ENCODE assay signal across 8 mouse cellular contexts in genomic region chr7:38167724-38168141, GRCm38 (mm10). TPM values are rescaled to one million over a fixed set of nuclear protein-coding genes. Genes with fewer than 3 reads are reported as not detected.
DNase-seq lines count a peak whose midpoint lies in the region; ATAC-seq and TF ChIP-seq lines count a peak whose summit lies in the region.

No protein-coding gene starts in this region.

- 16% methylated on average over 11 of the region's 11 CpGs for WGBS in heart, embryonic 11.5 days (ENCODE audit: insufficient replicate concordance)
- 18% methylated on average over 11 of the region's 11 CpGs for WGBS in liver, postnatal 0 days (ENCODE audit: insufficient replicate concordance)

- no peak overlapping the region; the same call in 1 of the 2 replicates for H3K9ac ChIP-seq in ES-E14 (ENCODE audit: insufficient read depth, low read depth, low read length, poor library complexity, severe bottlenecking)
- H3K9ac ChIP-seq in heart, embryonic 11.5 days (ENCODE audit: low read depth, low read length), result no peak overlapping the region
- H3K9ac ChIP-seq in liver, postnatal 0 days (replicated peaks), result no peak overlapping the region

- peak; percentile 75 for TF ChIP-seq CTCF in liver, postnatal 0 days (IDR thresholded peaks at IDR 0.05; ENCODE audit: low read depth)

- TF ChIP-seq EP300 in liver, postnatal 0 days (IDR thresholded peaks at IDR 0.05; ENCODE audit: low read depth), result no peak

- peak; percentile 52 for DNase-seq in CD4-positive helper T cell, adult 2 months (ENCODE audit: low read depth, low spot score)
- peak; percentile 68 for DNase-seq in ES-E14 (ENCODE audit: low read depth, low spot score)
- peak; percentile 34 to 84 for DNase-seq in layer of hippocampus, adult 18-20 months (ENCODE audit: low spot score in 2 of 2)
- DNase-seq in liver, postnatal 0 days, result no peak
- peak; percentile 80 for DNase-seq in retina, postnatal 1 day
- no peak for DNase-seq in gastrocnemius, adult 8-10 months (ENCODE audit: low spot score in 2 of 2)

- H3K9me3 ChIP-seq in ES-E14 (ENCODE audit: control insufficient read depth, insufficient read depth, low read depth, low read length), result no peaks in the 10 kb centered on the region
- no peaks in the 10 kb centered on the region for H3K9me3 ChIP-seq in heart, embryonic 11.5 days (replicated peaks; ENCODE audit: control insufficient read depth, low read length)
- no peaks in the 10 kb centered on the region for H3K9me3 ChIP-seq in liver, postnatal 0 days (ENCODE audit: low read length)

- 0 out of 4 replicates have a peak overlapping the region, but pooled peaks of 1 of the 2 experiments have one; percentile 0 for H3K4me3 ChIP-seq in ES-E14 (ENCODE audit: insufficient read depth in 1 of 2, low read depth in 1 of 2, low read length in 2 of 2, poor library complexity in 1 of 2, severe bottlenecking in 1 of 2)
- peak overlapping the region; percentile 34 for H3K4me3 ChIP-seq in heart, embryonic 11.5 days (ENCODE audit: low read depth, low read length)
- H3K4me3 ChIP-seq in liver, postnatal 0 days (ENCODE audit: low read depth, low read length), result no peak overlapping the region

- no peak overlapping the region for H3K27ac ChIP-seq in ES-E14 (ENCODE audit: insufficient read depth, low read depth, low read length, poor library complexity, severe bottlenecking)
- H3K27ac ChIP-seq in heart, embryonic 11.5 days (ENCODE audit: low read depth, low read length), result no peak overlapping the region
- no peak overlapping the region for H3K27ac ChIP-seq in liver, postnatal 0 days (ENCODE audit: low read depth)

- ATAC-seq in common myeloid progenitor, adult 5-6 weeks (replicated peaks; ENCODE audit: low read depth, poor library complexity, severe bottlenecking), result peak; percentile 74
- no peak for ATAC-seq in heart, embryonic 11.5 days (replicated peaks; ENCODE audit: insufficient number of reproducible peaks, low FRiP score, low TSS enrichment)
- no peak for ATAC-seq in liver, postnatal 0 days

- peaks cover 0 to 8% of the 10 kb centered on the region in 2 experiments; a peak in 1 of 4 replicates for H3K4me1 ChIP-seq in ES-E14 (ENCODE audit: control insufficient read depth in 2 of 2, insufficient read depth in 2 of 2, low read length in 2 of 2, poor library complexity in 1 of 2)
- H3K4me1 ChIP-seq in heart, embryonic 11.5 days (ENCODE audit: control insufficient read depth, insufficient read depth, low read length), result peaks cover 4% of the 10 kb centered on the region; the same call in 1 of the 2 replicates
- peaks cover 2% of the 10 kb centered on the region; the same call in 1 of the 2 replicates for H3K4me1 ChIP-seq in liver, postnatal 0 days (ENCODE audit: insufficient read depth)

- in situ Hi-C loops in ES-E14 (cut with MboI; ENCODE audit: low sequenced_read_pairs in 2 of 2, unreplicated experiment in 2 of 2), result loop anchor here in 1 of 2 experiments (25.0 kb wide), 1 partner anchor 805 kb away; no protein-coding TSS in a partner anchor

- H3K4me2 ChIP-seq in heart, embryonic 11.5 days, result peak overlapping the region; percentile 80
- H3K4me2 ChIP-seq in liver, postnatal 0 days (ENCODE audit: low read depth, low read length), result peak overlapping the region; percentile 27; the same call in 1 of the 2 replicates

- no peaks in the 10 kb centered on the region for H3K27me3 ChIP-seq in heart, embryonic 11.5 days (ENCODE audit: control insufficient read depth, insufficient read depth, low read length)
- no peaks in the 10 kb centered on the region for H3K27me3 ChIP-seq in liver, postnatal 0 days (ENCODE audit: insufficient read depth, low read length)

- H3K36me3 ChIP-seq in ES-E14 (ENCODE audit: control insufficient read depth, insufficient read depth, low read length, poor library complexity, severe bottlenecking), result no peaks in the 10 kb centered on the region
- H3K36me3 ChIP-seq in heart, embryonic 11.5 days (ENCODE audit: control insufficient read depth, insufficient read depth, low read length), result no peaks in the 10 kb centered on the region
- H3K36me3 ChIP-seq in liver, postnatal 0 days (replicated peaks; ENCODE audit: insufficient read depth, low read length), result no peaks in the 10 kb centered on the region

TF ChIP-seq in ES-E14, 5 proteins besides CTCF, POLR2A, EP300 and RAD21:
- TF ChIP-seq ZNF384 (IDR thresholded peaks at IDR 0.05; ENCODE audit: low read depth, low read length) (peak; percentile 88), CHD2 (IDR thresholded peaks at IDR 0.05; ENCODE audit: low read depth, low read length) (no peak), ZC3H11A (IDR thresholded peaks at IDR 0.05; ENCODE audit: borderline replicate concordance, low read depth, low read length) (peak; percentile 59; the same call in 1 of the 2 replicates), HCFC1 (IDR thresholded peaks at IDR 0.05; ENCODE audit: borderline replicate concordance, insufficient read depth, low read length) (no peak), MAFK (IDR thresholded peaks at IDR 0.05; ENCODE audit: insufficient read depth, low read depth, low read length) (no peak)
TF ChIP-seq in ES-E14: peak in this region for 2.

RNA-seq across cellular contexts. Expression of gene 1600014C10Rik, which starts 15.3 kb away (rescaled TPM):
- total RNA-seq in ES-E14 (2012; rRNA removed), result 6.5 and 6.6 TPM in 2 replicates
- 12.0 and 15.2 TPM in 2 replicates for total RNA-seq in common myeloid progenitor, adult 5-6 weeks (2017)
- polyA plus RNA-seq in heart, embryonic 11.5 days (2014; fragmentation: Nextera tagmentation; extraction: Ambion mirVana), result 13.2 and 13.9 TPM in 2 replicates
- total RNA-seq in layer of hippocampus, adult 18-20 months (2021), result 10 to 100 TPM; 26.0 to 27.4 TPM
- polyA plus RNA-seq in liver, postnatal 0 days (2015; fragmentation: Nextera tagmentation; extraction: Ambion mirVana), result 76.6 and 78.1 TPM in 2 replicates
- 10 to 100 TPM; 25.9 to 32.4 (median 27.0) TPM for total RNA-seq in gastrocnemius, adult 8-10 months (2022)

Comparison
In these comparisons a context has a peak if more than half of its experiments do, and no peak if none do; other contexts are left out.
1. DNase-seq: peak in CD4-positive helper T cell, adult 2 months (single experiment), ES-E14 (single experiment), layer of hippocampus, adult 18-20 months (2 of 2) and retina, postnatal 1 day (single experiment); none in liver, postnatal 0 days (single experiment) and gastrocnemius, adult 8-10 months (0 of 2).